Mouse (Mus musculus) limb, embryonic 14.5 days (tissue): ENCODE results near the gene Tymp. TPM values are rescaled to one million over a fixed set of nuclear protein-coding genes. Genes with fewer than 3 reads are reported as not detected.

Experiments used
- ATAC-seq: fragments of 200-750 bp; cut with Nextera tagmentation; 2 replicates; pipeline ENCODE4 v1.8.0; 2017; ENCODE audit warnings: low read depth, moderate number of reproducible peaks, moderate TSS enrichment; ENCODE audit not compliant: low FRiP score
- DNase-seq: peaks from one replicate; pipeline ENCODE4 v3.0.0-alpha.2; 2015; ENCODE audit warnings: low spot score
- H3K27ac ChIP-seq: fragments of 300-500 bp; sonication (generic); replicated peaks from 2 replicates; pipeline ENCODE4 v1.5.1; 2014; ENCODE audit warnings: low read depth, mild to moderate bottlenecking, low read length, moderate library complexity, mixed read lengths
- H3K27me3 ChIP-seq: fragments of 300-500 bp; sonication (generic); 2 replicates; pipeline ENCODE4 v1.6.1; 2014; ENCODE audit warnings: low read length, mixed read lengths; ENCODE audit not compliant: control insufficient read depth, insufficient read depth
- H3K36me3 ChIP-seq: fragments of 300-500 bp; sonication (generic); 2 replicates; pipeline ENCODE4 v1.6.1; 2014; ENCODE audit warnings: mild to moderate bottlenecking, low read length, moderate library complexity, mixed read lengths; ENCODE audit not compliant: control insufficient read depth, insufficient read depth
- H3K4me1 ChIP-seq: fragments of 300-500 bp; sonication (generic); 2 replicates; pipeline ENCODE4 v1.6.1; 2014; ENCODE audit warnings: antibody characterized with exemption, low read length, mixed read lengths; ENCODE audit not compliant: control insufficient read depth, insufficient read depth
- H3K4me2 ChIP-seq: fragments of 300-500 bp; sonication (generic); replicated peaks from 2 replicates; pipeline ENCODE4 v1.6.1; 2014; ENCODE audit warnings: low read depth, mild to moderate bottlenecking, low read length, moderate library complexity; ENCODE audit not compliant: severe bottlenecking
- H3K4me3 ChIP-seq: fragments of 300-500 bp; sonication (generic); replicated peaks from 2 replicates; pipeline ENCODE4 v1.5.1; 2014; ENCODE audit warnings: low read length
- H3K9ac ChIP-seq: fragments of 300-500 bp; sonication (generic); 2 replicates; pipeline ENCODE4 v1.6.1; 2014; ENCODE audit warnings: mild to moderate bottlenecking, low read depth, low read length, moderate library complexity; ENCODE audit not compliant: severe bottlenecking
- H3K9me3 ChIP-seq: fragments of 300-500 bp; sonication (generic); 2 replicates; pipeline ENCODE4 v1.6.1; 2016; ENCODE audit warnings: low read length; ENCODE audit not compliant: control insufficient read depth
- POLR2A ChIP-seq: fragments of 200-500 bp; IDR thresholded peaks from 2 replicates; pipeline ENCODE4 v1.8.0; 2012; ENCODE audit warnings: inconsistent platforms, mild to moderate bottlenecking, moderate library complexity, borderline replicate concordance; ENCODE audit not compliant: insufficient read depth, insufficient read length; ENCODE audit errors: extremely low read depth
- WGBS: fragments of 180-500 bp; shearing (Covaris S2); extraction: QIAGEN DNeasy Blood & Tissue Kit; methylation state at CpG from one replicate; pipeline ENCODE4 v1.1.7; 2014; 5-methylcytosine and 5-hydroxymethylcytosine counted together
- polyA plus RNA-seq, 2 experiments: library from polyadenylated mRNA; depleted of rRNA in 1 of 2; stranded (reverse) in 1 of 2; unstranded in 1 of 2; fragments of >200 nt; fragmentation: Nextera tagmentation in 1 of 2; extraction: Ambion mirVana in 1 of 2; gene quantifications; 2 replicates each; pipeline versions ENCODE4 v1.2.1 to v1.2.3; 2012 to 2014

Gene Tymp
- polyA plus RNA-seq, 2 experiments: 1.3 to 2.0 TPM

- ATAC-seq (no peak), DNase-seq (no peak)
- H3K36me3 ChIP-seq: peaks cover 49% of the 10 kb centered on the region
- H3K9ac ChIP-seq: no peak overlapping the region
- no peak overlapping the region for H3K4me3 ChIP-seq
- no peaks in the 10 kb centered on the region for H3K9me3 ChIP-seq
- TF ChIP-seq POLR2A: no peak
- H3K4me1 ChIP-seq: peaks cover 18% of the 10 kb centered on the region
- no peaks in the 10 kb centered on the region for H3K27me3 ChIP-seq
- no peak overlapping the region for H3K4me2 ChIP-seq
- 93% methylated on average over 16 of the region's 16 CpGs for WGBS
- no peak overlapping the region for H3K27ac ChIP-seq
Measured at GRCm38 (mm10) chr15:89353837-89354236, 23.0 kb downstream of the Tymp start.

GRCm38 (mm10) chr15:89352795-89353194, 24.0 kb downstream of the Tymp start:
- no peak overlapping the region for H3K27ac ChIP-seq
- H3K4me1 ChIP-seq: peaks cover 18% of the 10 kb centered on the region
- WGBS: 98% methylated on average over 12 of the region's 12 CpGs
- H3K4me3 ChIP-seq: no peak overlapping the region
- H3K9ac ChIP-seq: no peak overlapping the region
- DNase-seq (no peak), ATAC-seq (no peak)
- no peak for TF ChIP-seq POLR2A
- H3K9me3 ChIP-seq: no peaks in the 10 kb centered on the region
- no peaks in the 10 kb centered on the region for H3K27me3 ChIP-seq
- peaks cover 49% of the 10 kb centered on the region for H3K36me3 ChIP-seq
- H3K4me2 ChIP-seq: no peak overlapping the region

- no peaks in the 10 kb centered on the region for H3K9me3 ChIP-seq
- no peak for TF ChIP-seq POLR2A
- no peak overlapping the region for H3K27ac ChIP-seq
- H3K4me3 ChIP-seq: no peak overlapping the region
- no peak overlapping the region for H3K9ac ChIP-seq
- H3K36me3 ChIP-seq: peaks cover 44% of the 10 kb centered on the region
- 93% methylated on average over 12 of the region's 14 CpGs for WGBS
- DNase-seq (no peak), ATAC-seq (no peak)
- no peak overlapping the region for H3K4me2 ChIP-seq
- no peaks in the 10 kb centered on the region for H3K27me3 ChIP-seq
- peaks cover 11% of the 10 kb centered on the region for H3K4me1 ChIP-seq
Measured at GRCm38 (mm10) chr15:89352054-89352453, 24.8 kb downstream of the Tymp start.

- Histone ChIP-seq H3K36me3 (peaks cover 44% of the 10 kb centered on the region), H3K27ac (no peak overlapping the region), H3K9me3 (no peaks in the 10 kb centered on the region), H3K9ac (no peak overlapping the region), H3K4me2 (no peak overlapping the region), H3K27me3 (no peaks in the 10 kb centered on the region), H3K4me3 (no peak overlapping the region), H3K4me1 (peaks cover 8% of the 10 kb centered on the region)
- DNase-seq (no peak), ATAC-seq (no peak)
- WGBS: 91% methylated on average over 15 of the region's 15 CpGs
- no peak for TF ChIP-seq POLR2A
Measured at GRCm38 (mm10) chr15:89351302-89351701, 25.5 kb downstream of the Tymp start.

GRCm38 (mm10) chr15:89350447-89350846, 26.4 kb downstream of the Tymp start:
- Histone ChIP-seq H3K36me3 (peaks cover 44% of the 10 kb centered on the region), H3K9me3 (no peaks in the 10 kb centered on the region), H3K9ac (no peak overlapping the region), H3K27ac (no peak overlapping the region), H3K4me3 (no peak overlapping the region), H3K4me1 (peaks cover 8% of the 10 kb centered on the region), H3K4me2 (no peak overlapping the region), H3K27me3 (no peaks in the 10 kb centered on the region)
- DNase-seq (no peak), ATAC-seq (no peak)
- TF ChIP-seq POLR2A: no peak
- WGBS: 80% methylated on average over 5 of the region's 5 CpGs

- 92% methylated on average over 3 of the region's 3 CpGs for WGBS
- H3K9me3 ChIP-seq: no peaks in the 10 kb centered on the region
- H3K27me3 ChIP-seq: no peaks in the 10 kb centered on the region
- no peak overlapping the region for H3K27ac ChIP-seq
- ATAC-seq (no peak), DNase-seq (no peak)
- no peak overlapping the region for H3K4me2 ChIP-seq
- no peaks in the 10 kb centered on the region for H3K36me3 ChIP-seq
- H3K9ac ChIP-seq: no peak overlapping the region
- no peak for TF ChIP-seq POLR2A
- no peaks in the 10 kb centered on the region for H3K4me1 ChIP-seq
- H3K4me3 ChIP-seq: no peak overlapping the region
Measured at GRCm38 (mm10) chr15:89343325-89343724, 33.5 kb downstream of the Tymp start.
